Mouse (Mus musculus): Measurements from ENCODE around the gene Ncapg2.

- no peak for TF ChIP-seq CTCF (IDR thresholded peaks at IDR 0.05; ENCODE audit: borderline replicate concordance, insufficient read depth, low read depth, low read length)
- no peak for TF ChIP-seq POLR2A (IDR thresholded peaks at IDR 0.05; ENCODE audit: borderline replicate concordance, insufficient read depth, low read length)
Observed at GRCm38 (mm10) chr12:116473264-116473663, 68.1 kb downstream of the Ncapg2 start.
